Mouse (Mus musculus) kidney, embryonic 14.5 days (tissue): ENCODE data around the gene Adam8. TPM values are rescaled to one million over a fixed set of nuclear protein-coding genes. Genes with fewer than 3 reads are reported as not detected.
A peak's percentile ranks its signal among the peaks of the same experiment; 100 is the strongest.

Experiments
- ATAC-seq: fragments of 200-750 bp; cut with Nextera tagmentation; 2 replicates; pipeline ENCODE4 v1.8.0; 2017; ENCODE audit warnings: moderate number of reproducible peaks, mild to moderate bottlenecking, moderate TSS enrichment, moderate library complexity; ENCODE audit not compliant: low FRiP score, low TSS enrichment
- H3K27ac ChIP-seq: fragments of 300-500 bp; sonication (generic); 2 replicates; pipeline ENCODE4 v1.5.1; 2014; ENCODE audit warnings: low read depth, mild to moderate bottlenecking, low read length, moderate library complexity, mixed read lengths
- H3K27me3 ChIP-seq: fragments of 300-500 bp; sonication (generic); 2 replicates; pipeline ENCODE4 v1.6.1; 2014; ENCODE audit warnings: mild to moderate bottlenecking, low read length; ENCODE audit not compliant: control insufficient read depth, insufficient read depth
- H3K36me3 ChIP-seq: fragments of 300-500 bp; sonication (generic); 2 replicates; pipeline ENCODE4 v1.6.1; 2014; ENCODE audit warnings: low read length, mixed read lengths; ENCODE audit not compliant: control insufficient read depth, insufficient read depth
- H3K4me1 ChIP-seq: fragments of 300-500 bp; sonication (generic); 2 replicates; pipeline ENCODE4 v1.6.1; 2014; ENCODE audit warnings: low read length, mixed read lengths; ENCODE audit not compliant: control insufficient read depth, insufficient read depth
- H3K4me2 ChIP-seq: fragments of 300-500 bp; sonication (generic); replicated peaks from 2 replicates; pipeline ENCODE4 v1.6.1; 2014; ENCODE audit warnings: low read depth, mild to moderate bottlenecking, low read length
- H3K4me3 ChIP-seq: fragments of 300-500 bp; sonication (generic); 2 replicates; pipeline ENCODE4 v1.5.1; 2014; ENCODE audit warnings: mild to moderate bottlenecking, low read length
- H3K9ac ChIP-seq: fragments of 300-500 bp; sonication (generic); 2 replicates; pipeline ENCODE4 v1.6.1; 2014; ENCODE audit warnings: low read depth, mild to moderate bottlenecking, low read length, moderate library complexity
- H3K9me3 ChIP-seq: fragments of 300-500 bp; sonication (generic); 2 replicates; pipeline ENCODE4 v1.6.1; 2016; ENCODE audit warnings: low read length; ENCODE audit not compliant: control insufficient read depth
- WGBS: fragments of 180-500 bp; shearing (Covaris S2); extraction: QIAGEN DNeasy Blood & Tissue Kit; methylation state at CpG from one replicate; pipeline ENCODE4 v1.1.7; 2014; 5-methylcytosine and 5-hydroxymethylcytosine counted together
- polyA plus RNA-seq: library from polyadenylated mRNA; unstranded; fragments of >200 nt; fragmentation: Nextera tagmentation; extraction: Ambion mirVana; gene quantifications from 2 replicates; pipeline ENCODE4 v1.2.1, GENCODE M21; 2014

The Adam8 gene
- polyA plus RNA-seq, 1 experiment from 2014 or later: 0.85 TPM

DNA sequence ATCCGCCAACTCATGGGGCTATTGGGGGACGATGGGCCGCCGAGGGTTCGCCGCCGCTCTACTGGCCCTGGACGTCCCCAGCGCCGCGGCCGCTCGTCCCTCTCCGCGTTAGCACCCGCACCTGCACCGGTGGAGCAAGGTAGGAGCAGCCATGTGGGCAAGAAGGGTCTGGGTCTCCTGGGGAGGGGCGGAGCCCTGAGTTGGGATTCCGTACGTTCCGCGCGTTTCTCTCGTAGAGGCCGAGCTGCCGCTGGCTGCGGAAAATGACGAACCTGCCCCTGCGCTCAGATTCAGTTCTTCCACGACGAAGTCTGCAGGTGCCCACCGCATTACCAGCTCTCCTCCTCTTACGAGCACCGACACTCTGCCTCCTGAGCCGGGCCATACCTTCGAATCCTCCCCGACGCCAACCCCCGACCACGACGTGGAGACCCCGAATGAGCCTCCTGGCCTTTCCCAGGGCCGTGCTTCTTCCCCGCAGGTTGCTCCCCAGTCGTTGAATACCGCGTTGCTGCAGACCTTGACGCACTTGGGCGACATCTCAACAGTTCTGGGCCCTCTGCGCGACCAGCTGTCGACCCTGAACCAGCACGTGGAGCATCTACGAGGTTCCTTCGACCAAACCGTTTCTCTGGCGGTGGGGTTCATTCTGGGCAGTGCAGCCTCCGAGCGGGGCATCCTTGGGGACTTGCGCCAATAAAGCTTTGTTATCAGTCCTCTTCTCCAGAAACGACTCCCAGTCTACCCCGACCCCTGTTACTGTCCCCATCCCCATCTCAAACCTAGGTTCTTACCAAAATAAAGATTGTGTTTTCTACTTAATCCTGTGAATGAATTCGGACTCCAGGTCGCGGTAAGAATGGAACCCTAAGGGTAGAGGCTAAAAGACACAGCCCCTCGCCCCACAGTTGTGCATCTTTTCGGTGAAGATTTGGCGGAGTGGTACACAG, 47.8 kb downstream of the Adam8 start:
- Histone ChIP-seq H3K36me3 (no peaks in the 10 kb centered on the region), H3K4me2 (peak overlapping the region; percentile 42), H3K27ac (no peak overlapping the region), H3K9me3 (no peaks in the 10 kb centered on the region), H3K4me1 (0 out of 2 replicates have a peak, but pooled peaks cover 2% of the 10 kb centered on the region), H3K4me3 (peak overlapping the region; percentile 27), H3K9ac (peak overlapping the region; percentile 13; the same call in 1 of the 2 replicates), H3K27me3 (peaks cover 48% of the 10 kb centered on the region)
- 0 out of 2 replicates have a peak, but pooled peaks have one; percentile 29 for ATAC-seq
- 3% methylated on average over 68 of the region's 68 CpGs for WGBS

DNA sequence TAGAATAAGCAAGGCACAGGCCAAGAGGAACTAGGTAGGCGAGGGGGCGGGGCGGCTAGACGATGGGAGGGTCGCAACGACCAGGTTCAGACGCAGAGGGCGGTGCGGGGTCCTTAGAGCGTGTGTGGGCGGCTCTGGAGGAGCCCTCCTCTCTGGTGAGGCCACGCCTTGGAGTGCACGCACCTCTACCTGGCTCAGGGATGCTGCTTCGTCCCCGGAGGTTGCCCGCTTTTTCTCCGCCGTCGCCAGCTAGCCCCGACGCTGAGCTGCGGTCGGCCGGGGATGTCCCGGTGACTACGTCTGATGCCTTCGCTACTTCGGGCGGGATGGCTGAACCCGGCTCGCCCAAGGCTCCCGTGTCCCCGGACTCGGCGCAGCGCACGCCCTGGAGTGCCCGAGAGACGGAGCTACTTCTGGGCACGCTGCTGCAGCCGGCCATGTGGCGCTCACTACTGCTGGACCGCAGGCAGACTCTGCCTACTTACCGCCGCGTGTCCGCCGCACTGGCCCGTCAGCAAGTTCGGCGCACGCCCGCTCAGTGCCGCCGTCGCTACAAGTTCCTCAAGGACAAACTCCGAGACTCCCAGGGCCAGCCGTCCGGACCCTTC, 48.6 kb downstream of the Adam8 start, which contains the start of gene Utf1:
TSS of gene Utf1 (plus strand) at position 116 of the 608 bp plus-strand sequence.
- Histone ChIP-seq H3K27ac (no peak within 1 kb of the TSS), H3K9me3 (no peaks in the 10 kb centered on the region), H3K9ac (peak within 1 kb of the TSS; percentile 13; the same call in 1 of the 2 replicates), H3K36me3 (no peaks in the 10 kb centered on the region), H3K27me3 (peaks cover 48% of the 10 kb centered on the region), H3K4me2 (peak within 1 kb of the TSS; percentile 42), H3K4me1 (0 out of 2 replicates have a peak, but pooled peaks cover 2% of the 10 kb centered on the region), H3K4me3 (peak within 1 kb of the TSS; percentile 27)
- peak; percentile 76; the same call in 1 of the 2 replicates for ATAC-seq
- WGBS: under 1% methylated on average over 56 of the region's 59 CpGs

DNA sequence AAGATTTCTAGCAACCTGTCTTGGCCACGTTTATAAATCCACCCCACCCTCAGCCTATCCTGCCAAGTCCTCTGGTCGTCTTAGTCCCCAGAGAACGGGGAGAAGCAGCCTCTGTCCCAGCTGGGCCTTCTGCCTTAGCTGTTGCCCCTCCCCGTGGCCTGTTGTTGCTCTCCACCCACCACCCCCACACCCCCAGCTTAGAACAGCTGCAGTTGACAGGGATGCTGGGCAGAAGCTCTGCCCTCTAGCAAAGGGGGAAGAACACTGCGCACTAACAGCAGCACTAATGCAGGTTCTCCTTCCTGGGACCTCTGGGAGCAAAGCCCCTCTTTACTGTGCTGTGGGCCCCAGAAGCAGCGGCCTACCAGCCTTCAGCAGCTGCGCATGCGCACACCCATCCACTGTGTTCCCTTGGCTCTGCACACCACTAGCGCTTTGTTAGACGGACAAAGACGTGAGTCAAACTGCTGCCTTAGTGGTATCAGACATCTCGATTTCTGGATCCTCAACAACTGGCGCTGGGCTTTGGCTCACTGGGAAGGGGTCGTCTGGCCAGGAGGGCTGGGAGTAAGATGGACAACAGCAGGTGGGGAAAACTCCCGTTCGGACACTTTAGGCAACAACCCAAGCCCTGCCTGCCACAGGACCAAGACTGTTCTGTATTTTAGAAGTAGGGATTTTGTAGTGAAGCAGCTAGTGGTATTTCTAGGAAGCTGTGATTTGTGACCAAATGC, 51.7 kb downstream of the Adam8 start:
- H3K9me3 ChIP-seq: no peaks in the 10 kb centered on the region
- 0 out of 2 replicates have a peak, but pooled peaks cover 2% of the 10 kb centered on the region for H3K4me1 ChIP-seq
- ATAC-seq: no peak
- WGBS: 64% methylated on average over 16 of the region's 16 CpGs
- H3K9ac ChIP-seq: no peak overlapping the region
- H3K4me2 ChIP-seq: no peak overlapping the region
- H3K4me3 ChIP-seq: no peak overlapping the region
- peaks cover 36% of the 10 kb centered on the region for H3K27me3 ChIP-seq
- H3K36me3 ChIP-seq: no peaks in the 10 kb centered on the region
- no peak overlapping the region for H3K27ac ChIP-seq

DNA sequence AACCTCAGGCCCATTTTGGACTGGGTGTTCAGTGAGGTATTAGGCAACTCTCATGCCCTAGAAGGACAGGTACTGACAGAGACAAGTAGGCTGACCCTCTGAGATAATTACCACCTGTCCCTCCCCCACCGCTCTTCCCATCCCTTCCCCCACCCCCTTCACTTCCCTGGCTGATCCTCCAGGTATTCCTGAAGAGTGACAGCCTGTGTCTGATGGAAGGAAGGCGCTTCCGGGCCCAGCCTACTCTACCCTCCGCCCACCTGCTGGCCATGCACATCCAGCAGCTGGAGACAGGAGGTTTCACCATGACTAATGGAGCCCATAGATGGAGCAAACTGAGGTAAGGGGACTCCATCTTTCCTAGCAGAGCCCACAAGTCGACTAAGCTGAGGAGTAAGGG, 54.6 kb downstream of the Adam8 start:
- Histone ChIP-seq H3K36me3 (no peaks in the 10 kb centered on the region), H3K4me2 (no peak overlapping the region), H3K9ac (no peak overlapping the region), H3K27me3 (peaks cover 8% of the 10 kb centered on the region), H3K27ac (no peak overlapping the region), H3K4me1 (no peaks in the 10 kb centered on the region), H3K9me3 (no peaks in the 10 kb centered on the region), H3K4me3 (no peak overlapping the region)
- 65% methylated on average over 5 of the region's 5 CpGs for WGBS
- no peak for ATAC-seq

DNA sequence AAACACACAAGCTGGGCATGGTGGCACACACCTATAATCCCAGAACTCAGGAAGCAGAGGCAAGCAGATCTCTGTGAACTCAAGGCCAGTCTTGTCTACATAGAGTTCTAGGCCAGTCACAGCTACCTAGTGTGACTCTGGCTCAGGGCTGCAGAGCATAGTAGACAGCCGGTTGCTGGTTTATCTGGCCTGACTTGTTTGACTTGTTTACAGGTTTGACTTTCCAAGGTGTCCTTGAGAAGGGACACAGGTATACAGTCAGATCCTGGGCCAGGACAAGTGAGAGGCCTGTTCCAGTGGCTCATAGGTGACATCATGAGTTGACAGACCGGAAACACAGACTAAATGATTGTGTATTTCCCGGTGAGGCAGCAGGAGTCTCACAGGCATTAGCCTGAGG, 55.2 kb downstream of the Adam8 start:
- no peak overlapping the region for H3K27ac ChIP-seq
- H3K9ac ChIP-seq: no peak overlapping the region
- no peaks in the 10 kb centered on the region for H3K36me3 ChIP-seq
- peaks cover 3% of the 10 kb centered on the region; the same call in 1 of the 2 replicates for H3K27me3 ChIP-seq
- ATAC-seq: no peak
- WGBS: 67% methylated on average over 3 of the region's 3 CpGs
- no peaks in the 10 kb centered on the region for H3K9me3 ChIP-seq
- no peaks in the 10 kb centered on the region for H3K4me1 ChIP-seq
- no peak overlapping the region for H3K4me2 ChIP-seq
- H3K4me3 ChIP-seq: no peak overlapping the region

DNA sequence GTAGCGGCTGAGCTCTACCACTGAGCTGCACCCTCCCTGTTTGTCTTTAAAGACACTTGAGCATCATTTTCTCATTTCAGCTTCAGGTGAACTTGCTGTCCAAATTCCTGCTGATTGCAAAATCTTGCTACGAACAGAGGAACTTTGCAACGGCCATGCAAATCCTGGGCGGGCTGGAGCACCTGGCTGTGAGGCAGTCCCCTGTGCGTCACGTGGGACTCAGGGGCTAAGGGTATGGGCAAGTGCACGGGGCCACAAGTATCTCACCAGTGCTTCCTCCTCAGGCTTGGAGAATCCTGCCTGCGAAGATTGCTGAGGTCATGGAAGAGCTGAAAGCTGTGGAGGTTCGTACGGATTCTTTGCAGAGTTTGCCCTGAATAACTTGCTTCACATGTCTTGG, 55.7 kb downstream of the Adam8 start:
- ATAC-seq: no peak
- 90% methylated on average over 10 of the region's 10 CpGs for WGBS

DNA sequence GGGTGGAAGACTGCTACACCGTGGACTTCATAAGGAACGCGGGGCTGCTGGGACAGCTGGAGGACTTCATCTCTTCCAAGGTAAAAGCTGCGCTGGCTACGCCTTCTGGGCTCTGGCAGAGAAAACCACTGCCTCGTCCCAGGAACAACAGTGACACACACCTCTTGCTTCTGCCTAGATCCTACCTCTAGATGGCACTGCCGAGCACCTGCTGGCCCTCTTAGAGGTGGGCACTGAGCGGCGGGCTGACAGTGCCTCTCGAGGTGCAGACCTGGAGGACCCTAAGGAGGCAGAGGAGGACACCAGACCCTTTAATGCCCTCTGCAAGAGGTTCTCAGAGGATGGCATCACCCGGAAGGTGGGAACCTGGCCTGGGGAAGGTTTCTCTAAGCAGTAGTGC, 61.6 kb downstream of the Adam8 start:
- Histone ChIP-seq H3K9ac (no peak overlapping the region), H3K27me3 (no peaks in the 10 kb centered on the region), H3K4me3 (no peak overlapping the region), H3K36me3 (no peaks in the 10 kb centered on the region), H3K4me2 (no peak overlapping the region), H3K9me3 (no peaks in the 10 kb centered on the region), H3K4me1 (no peaks in the 10 kb centered on the region), H3K27ac (no peak overlapping the region)
- peak; percentile 74; the same call in 1 of the 2 replicates for ATAC-seq
- 16% methylated on average over 11 of the region's 11 CpGs for WGBS

More for the DNA sequence above, 55.7 kb downstream of the Adam8 start:
- H3K9me3 ChIP-seq: no peaks in the 10 kb centered on the region
- H3K27me3 ChIP-seq: no peaks in the 10 kb centered on the region; the same call in 1 of the 2 replicates
- H3K36me3 ChIP-seq: no peaks in the 10 kb centered on the region
- H3K4me1 ChIP-seq: no peaks in the 10 kb centered on the region
- no peak overlapping the region for H3K9ac ChIP-seq
- H3K4me3 ChIP-seq: no peak overlapping the region
- H3K4me2 ChIP-seq: no peak overlapping the region
- no peak overlapping the region for H3K27ac ChIP-seq
